Comparison of ENCODE assay signal across 8 mouse cellular contexts in the genomic region with DNA sequence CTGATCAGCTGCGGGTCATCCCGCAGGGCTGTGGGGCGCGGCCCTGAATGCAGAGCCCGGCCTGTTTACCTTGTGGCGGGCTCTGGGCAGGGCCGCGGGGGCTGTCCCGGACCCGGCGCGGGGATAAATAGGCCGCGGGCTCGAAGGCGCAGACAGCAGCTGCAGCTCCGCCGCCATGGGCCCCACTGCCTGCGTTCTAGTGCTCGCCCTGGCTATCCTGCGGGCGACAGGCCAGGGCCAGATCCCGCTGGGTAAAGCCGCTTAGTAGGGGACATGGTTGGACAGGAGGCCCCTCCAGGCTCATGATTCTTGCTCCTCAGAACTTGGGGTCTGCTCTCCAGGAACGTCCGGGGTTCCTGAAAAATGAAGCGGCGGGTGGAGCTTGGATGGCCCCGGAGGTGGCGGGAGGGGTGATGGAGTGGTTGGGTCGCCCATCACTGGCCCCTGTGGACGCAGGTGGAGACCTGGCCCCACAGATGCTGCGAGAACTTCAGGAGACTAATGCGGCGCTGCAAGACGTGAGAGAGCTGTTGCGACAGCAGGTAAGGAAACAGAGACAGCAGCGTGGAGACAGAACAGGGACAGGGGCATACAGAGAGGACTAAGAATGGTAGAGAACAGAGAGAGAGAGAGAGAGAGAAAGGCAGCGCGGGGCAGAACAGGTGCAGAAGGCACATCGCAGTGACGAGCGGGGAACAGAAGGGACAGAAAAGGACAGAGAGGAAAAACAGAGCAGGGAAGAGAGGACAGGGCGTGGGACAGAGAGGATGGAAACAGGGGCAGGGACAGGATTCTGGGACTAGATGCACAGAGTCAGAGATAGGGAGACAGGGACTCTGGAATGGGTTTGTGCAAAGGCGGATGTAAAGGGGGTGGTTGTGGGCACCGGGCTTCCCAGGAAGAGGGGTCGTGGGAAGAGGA. TPM values are rescaled to one million over a fixed set of nuclear protein-coding genes. Genes with fewer than 3 reads are reported as not detected.
DNase-seq lines count a peak whose midpoint lies in the region; ATAC-seq and TF ChIP-seq lines count a peak whose summit lies in the region.

Comp (plus strand) TSS at position 162 of the 921 bp plus-strand sequence.

- peak within 1 kb of the TSS; percentile 72 for H3K4me2 ChIP-seq in liver, embryonic 11.5 days

- WGBS in thymus, adult 2 months: 13% methylated on average over 47 of the region's 47 CpGs
- 5% methylated on average over 47 of the region's 47 CpGs for WGBS in liver, embryonic 11.5 days

- H3K4me3 ChIP-seq in erythroblast, embryonic 14.5 days (replicated peaks): peak within 1 kb of the TSS; percentile 38
- peak within 1 kb of the TSS; percentile 27 for H3K4me3 ChIP-seq in thymus, adult 2 months (ENCODE audit: control insufficient read depth, insufficient read depth, low read length)
- H3K4me3 ChIP-seq in liver, embryonic 11.5 days (ENCODE audit: low read depth, low read length): peak within 1 kb of the TSS; percentile 47

- H3K27ac ChIP-seq in thymus, adult 2 months (ENCODE audit: control insufficient read depth, insufficient read depth, low read length): no peak within 1 kb of the TSS
- H3K27ac ChIP-seq in liver, embryonic 11.5 days (ENCODE audit: low read depth, low read length): no peak within 1 kb of the TSS

- H3K9me3 ChIP-seq in erythroblast, embryonic 14.5 days (ENCODE audit: control insufficient read depth, low read length): peaks cover 36% of the 10 kb centered on the region
- H3K9me3 ChIP-seq in liver, embryonic 11.5 days (ENCODE audit: control insufficient read depth, low read length): no peaks in the 10 kb centered on the region

- no peaks in the 10 kb centered on the region for H3K36me3 ChIP-seq in erythroblast, embryonic 14.5 days (ENCODE audit: control insufficient read depth)
- H3K36me3 ChIP-seq in thymus, adult 2 months (ENCODE audit: control insufficient read depth, insufficient read depth, low read length): no peaks in the 10 kb centered on the region
- no peaks in the 10 kb centered on the region for H3K36me3 ChIP-seq in liver, embryonic 11.5 days (ENCODE audit: control insufficient read depth, insufficient read depth, low read length)

- TF ChIP-seq POLR2A in thymus, adult 2 months (IDR thresholded peaks at IDR 0.05; ENCODE audit: control insufficient read depth, extremely low read depth, insufficient read depth, low read length, poor library complexity): no peak

- ATAC-seq in erythroblast, adult 5-6 weeks (replicated peaks; ENCODE audit: low FRiP score, poor library complexity, severe bottlenecking): no peak
- no peak for ATAC-seq in liver, embryonic 11.5 days (replicated peaks; ENCODE audit: low FRiP score)

- DNase-seq in thymus, adult 2 months: no peak
- no peak for DNase-seq in thymus, postnatal 14 days
- DNase-seq in liver, embryonic 11.5 days (ENCODE audit: low spot score): no peak
- DNase-seq in right cerebral cortex, postnatal 4 days: no peak
- no peak for DNase-seq in layer of hippocampus, postnatal 14 days (ENCODE audit: low spot score in 2 of 2)
- DNase-seq in natural killer cell, adult 2 months (ENCODE audit: low spot score in 2 of 2): no peak

- no peak for TF ChIP-seq CTCF in thymus, adult 2 months (IDR thresholded peaks at IDR 0.05; ENCODE audit: borderline replicate concordance, control insufficient read depth, extremely low read depth, insufficient read depth, low read length, poor library complexity)

- H3K27me3 ChIP-seq in erythroblast, embryonic 14.5 days (ENCODE audit: control insufficient read depth): peaks cover 91% of the 10 kb centered on the region
- H3K27me3 ChIP-seq in thymus, adult 2 months (ENCODE audit: control insufficient read depth, insufficient read depth, low read length): peaks cover 45% of the 10 kb centered on the region
- peaks cover 74% of the 10 kb centered on the region for H3K27me3 ChIP-seq in liver, embryonic 11.5 days (replicated peaks; ENCODE audit: control insufficient read depth, insufficient read depth, low read length)

- peaks cover 42% of the 10 kb centered on the region for H3K4me1 ChIP-seq in erythroblast, embryonic 14.5 days (ENCODE audit: control insufficient read depth)
- peaks cover 30% of the 10 kb centered on the region for H3K4me1 ChIP-seq in thymus, adult 2 months (replicated peaks; ENCODE audit: control insufficient read depth, insufficient read depth, low read length)
- peaks cover 32% of the 10 kb centered on the region for H3K4me1 ChIP-seq in liver, embryonic 11.5 days (replicated peaks; ENCODE audit: control insufficient read depth, insufficient read depth, low read length)

- no peak within 1 kb of the TSS for H3K9ac ChIP-seq in liver, embryonic 11.5 days (ENCODE audit: low read depth, low read length)

RNA-seq across cellular contexts. Expression of gene Comp, which starts in this region (rescaled TPM):
- polyA plus RNA-seq in erythroblast, embryonic 14.5 days (2012): not detected in 2 replicates
- total RNA-seq in erythroblast, adult 5-6 weeks (2015; ENCODE audit: low replicate concordance): not detected in 2 replicates
- 0.43 TPM in 1 of 2 replicates, not detected in the other for total RNA-seq in erythroblast, adult 5-6 weeks (2017; ENCODE audit: low replicate concordance)
- polyA plus RNA-seq in thymus, adult 2 months (2012; rRNA removed): 4.1 and 4.7 TPM in 2 replicates
- 0.43 and 0.48 TPM in 2 replicates for polyA plus RNA-seq in liver, embryonic 11.5 days (2014; fragmentation: Nextera tagmentation; extraction: Ambion mirVana)
- total RNA-seq in layer of hippocampus, postnatal 14 days (2021): under 1 TPM; 0.21 to 0.30 TPM
